Mouse (Mus musculus): ENCODE results near the gene Gm45713.
"Not testable (repeated sequence)": the region's sequence is repeated elsewhere in the genome, so short reads cannot be mapped to it uniquely, and the experiment has no call there.

The Gm45713 gene

GRCm38 (mm10) chr7:45100046-45100445 is 36.0 kb downstream of the Gm45713 start:
- DNase-seq (ENCODE audit: extremely low spot score, low read depth, low spot score) = no peak

GRCm38 (mm10) chr7:45098541-45099240 is 37.3 kb downstream of the Gm45713 start:
- no peak for DNase-seq (ENCODE audit: extremely low spot score, low read depth, low spot score)

GRCm38 (mm10) chr7:45097479-45097878 is 38.6 kb downstream of the Gm45713 start:
- DNase-seq (ENCODE audit: extremely low spot score, low read depth, low spot score) = no peak

GRCm38 (mm10) chr7:45095965-45096364 is 40.1 kb downstream of the Gm45713 start:
- not testable (repeated sequence) for DNase-seq (ENCODE audit: extremely low spot score, low read depth, low spot score)

GRCm38 (mm10) chr7:45095367-45095766 is 40.7 kb downstream of the Gm45713 start:
- DNase-seq (ENCODE audit: extremely low spot score, low read depth, low spot score) = no peak

GRCm38 (mm10) chr7:45094121-45094520 is 41.9 kb downstream of the Gm45713 start:
- DNase-seq (ENCODE audit: extremely low spot score, low read depth, low spot score) = no peak

- DNase-seq (ENCODE audit: extremely low spot score, low read depth, low spot score) = no peak
Observed at GRCm38 (mm10) chr7:45093516-45093905, 42.5 kb downstream of the Gm45713 start.

GRCm38 (mm10) chr7:45092828-45093515 is 43.1 kb downstream of the Gm45713 start:
- DNase-seq (ENCODE audit: extremely low spot score, low read depth, low spot score) = no peak

GRCm38 (mm10) chr7:45092048-45092447 is 44.0 kb downstream of the Gm45713 start, which contains the start of gene Rcn3:
Gene Rcn3, minus strand, starts transcription at chr7:45092221.
- DNase-seq (ENCODE audit: extremely low spot score, low read depth, low spot score) = peak; percentile 90

GRCm38 (mm10) chr7:45091001-45091990 is 44.7 kb downstream of the Gm45713 start:
- no peak for DNase-seq (ENCODE audit: extremely low spot score, low read depth, low spot score)

- no peak for DNase-seq (ENCODE audit: extremely low spot score, low read depth, low spot score)
Observed at GRCm38 (mm10) chr7:45090251-45090977, 45.6 kb downstream of the Gm45713 start.

- DNase-seq (ENCODE audit: extremely low spot score, low read depth, low spot score) = no peak
Observed at GRCm38 (mm10) chr7:45088597-45088996, 47.4 kb downstream of the Gm45713 start.

- no peak for DNase-seq (ENCODE audit: extremely low spot score, low read depth, low spot score)
Observed at GRCm38 (mm10) chr7:45086084-45086483, 49.9 kb downstream of the Gm45713 start.

GRCm38 (mm10) chr7:45083300-45083890 is 52.6 kb downstream of the Gm45713 start:
- no peak for DNase-seq (ENCODE audit: extremely low spot score, low read depth, low spot score)

- no peak for DNase-seq (ENCODE audit: extremely low spot score, low read depth, low spot score)
Observed at GRCm38 (mm10) chr7:45082401-45083299, 53.4 kb downstream of the Gm45713 start.

GRCm38 (mm10) chr7:45081016-45081415 is 55.0 kb downstream of the Gm45713 start:
- no peak for DNase-seq (ENCODE audit: extremely low spot score, low read depth, low spot score)

GRCm38 (mm10) chr7:45079856-45080255 is 56.2 kb downstream of the Gm45713 start:
- no peak for DNase-seq (ENCODE audit: extremely low spot score, low read depth, low spot score)

- DNase-seq (ENCODE audit: extremely low spot score, low read depth, low spot score) = no peak
Observed at GRCm38 (mm10) chr7:45078513-45078912, 57.5 kb downstream of the Gm45713 start.

GRCm38 (mm10) chr7:45077829-45078228 is 58.2 kb downstream of the Gm45713 start:
- DNase-seq (ENCODE audit: extremely low spot score, low read depth, low spot score) = no peak
